Mouse (Mus musculus): ENCODE measurements around the gene Gtf2e1.

GRCm38 (mm10) chr16:37550981-37551380, 11.4 kb upstream of the Gtf2e1 start:
- no peak for TF ChIP-seq CTCF (IDR thresholded peaks at IDR 0.05; ENCODE audit: insufficient read depth, low read depth, low read length)
- no peak for TF ChIP-seq POLR2A (IDR thresholded peaks at IDR 0.05; ENCODE audit: insufficient read depth, low read depth, low read length)
